Mouse (Mus musculus) heart, adult 9 months (tissue): Measurements from ENCODE around the gene Ccdc184.

ENCODE experiments used
- DNase-seq, 2 experiments: peaks; one replicate each; pipeline ENCODE4 v3.0.0; 2022; ENCODE audit warnings: low spot score in 2 of 2

The Ccdc184 gene

DNA sequence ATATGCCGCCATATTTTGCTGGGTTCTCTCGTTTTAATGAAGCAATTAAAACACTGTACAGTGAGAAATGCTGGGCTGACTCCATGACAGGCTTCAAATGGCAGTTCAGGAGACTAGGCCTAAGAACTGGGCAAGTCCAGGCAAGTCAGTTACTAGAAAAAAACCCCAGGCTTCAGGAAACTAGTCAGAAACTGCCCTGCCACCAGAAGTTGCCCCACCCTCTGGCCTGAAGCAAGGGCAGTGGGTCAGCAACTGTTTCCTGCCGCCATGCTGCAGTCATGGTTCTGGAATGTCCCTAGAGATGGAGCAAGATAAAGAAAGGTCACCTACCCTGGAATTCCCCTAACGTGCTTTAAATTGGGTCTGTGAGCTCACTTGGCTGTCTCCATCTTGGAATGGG, 11.0 kb upstream of the Ccdc184 start:
- no peak for DNase-seq

- no peak for DNase-seq
Observed at GRCm38 (mm10) chr15:98157253-98157652, 9.7 kb upstream of the Ccdc184 start.

- DNase-seq = no peak
Observed at GRCm38 (mm10) chr15:98161026-98161805, 5.7 kb upstream of the Ccdc184 start.

DNA sequence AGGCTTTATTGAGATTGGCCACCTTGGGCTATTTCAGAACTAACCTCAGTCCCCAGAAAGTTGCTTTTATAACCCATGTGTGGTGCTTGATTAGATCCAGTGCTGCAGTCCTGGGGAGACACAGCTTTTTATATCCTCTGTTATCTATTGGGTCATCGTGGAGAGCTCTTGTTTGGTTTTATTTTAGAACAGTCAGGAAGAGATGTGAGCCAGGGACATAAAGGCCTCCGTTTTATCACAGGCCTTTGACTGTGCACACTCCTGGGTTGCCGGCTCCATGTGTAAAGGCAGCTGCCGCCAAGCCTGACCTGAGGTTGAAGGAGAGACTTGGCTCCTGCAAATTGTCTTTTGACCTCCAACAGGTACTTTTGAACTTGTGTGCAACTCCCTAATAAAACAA, 4.4 kb upstream of the Ccdc184 start:
- DNase-seq = peak; percentile 20 to 23

DNA sequence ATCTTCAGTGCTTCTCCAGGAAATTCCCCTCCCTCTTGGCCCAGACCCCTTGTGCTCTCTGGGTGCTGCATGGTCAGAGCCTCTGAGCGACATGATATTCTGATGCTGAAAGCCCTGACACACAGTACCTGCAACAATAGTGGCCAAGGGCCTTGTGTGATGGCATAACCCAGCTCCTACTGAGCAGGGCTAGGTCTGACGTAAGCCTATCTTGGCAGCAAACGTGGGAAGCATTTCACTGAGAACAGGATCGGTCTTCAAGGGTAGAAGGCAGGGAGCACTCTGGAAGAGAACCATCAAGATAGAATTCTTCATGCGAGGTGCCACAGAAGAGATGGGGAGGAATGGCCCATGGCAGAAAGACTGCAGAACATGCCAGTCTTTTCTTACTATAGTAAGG, 1.4 kb upstream of the Ccdc184 start, which contains the start of gene Asb8:
Gene Asb8, minus strand, starts transcription at position 101 of the 400 bp plus-strand sequence.
- no peak for DNase-seq

GRCm38 (mm10) chr15:98167645-98168621, 975 bp downstream of the Ccdc184 start:
- peak; percentile 69 to 70 for DNase-seq

DNA sequence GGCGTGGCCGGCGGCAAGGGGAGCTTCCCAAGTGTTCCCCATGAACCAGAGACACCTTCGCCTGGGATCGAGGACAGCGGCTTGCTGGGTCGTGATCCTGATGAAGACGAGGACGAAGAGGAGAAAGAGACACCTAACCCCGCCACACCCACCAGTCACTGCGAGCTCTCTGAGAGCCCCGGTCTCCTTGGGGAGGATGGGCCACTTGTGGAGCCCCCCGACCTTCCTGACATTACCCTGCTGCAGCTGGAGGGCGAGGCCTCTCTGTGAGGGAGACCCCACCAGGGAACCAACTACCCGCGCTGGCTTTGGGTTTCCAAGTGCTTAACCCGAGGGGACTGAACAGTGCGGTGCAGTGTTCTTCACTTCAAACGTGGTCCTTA, 1.7 kb downstream of the Ccdc184 start:
- DNase-seq = no peak

- peak in 1 of 2 experiments; percentile 12 for DNase-seq
Observed at GRCm38 (mm10) chr15:98170365-98170764, 3.4 kb downstream of the Ccdc184 start.

DNA sequence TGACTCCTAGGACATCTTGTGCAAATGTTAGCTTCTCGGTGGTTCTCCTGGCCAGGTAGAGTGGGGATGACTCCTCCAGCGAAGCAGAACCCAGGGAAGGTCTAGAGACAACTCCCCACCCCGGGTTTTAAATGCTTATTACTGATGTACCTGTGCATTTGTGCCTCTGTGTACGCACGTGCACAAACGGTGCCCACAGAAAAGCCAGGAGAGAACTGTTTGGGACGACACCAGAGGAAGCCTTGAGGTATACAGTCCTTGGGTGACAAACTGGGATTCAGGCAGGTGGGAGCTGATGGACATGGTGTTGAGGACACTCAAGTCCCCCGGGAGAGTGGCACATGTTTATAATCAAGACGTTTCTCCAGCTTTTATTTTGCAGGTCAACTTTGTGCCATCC, 4.0 kb downstream of the Ccdc184 start:
- DNase-seq = no peak

DNA sequence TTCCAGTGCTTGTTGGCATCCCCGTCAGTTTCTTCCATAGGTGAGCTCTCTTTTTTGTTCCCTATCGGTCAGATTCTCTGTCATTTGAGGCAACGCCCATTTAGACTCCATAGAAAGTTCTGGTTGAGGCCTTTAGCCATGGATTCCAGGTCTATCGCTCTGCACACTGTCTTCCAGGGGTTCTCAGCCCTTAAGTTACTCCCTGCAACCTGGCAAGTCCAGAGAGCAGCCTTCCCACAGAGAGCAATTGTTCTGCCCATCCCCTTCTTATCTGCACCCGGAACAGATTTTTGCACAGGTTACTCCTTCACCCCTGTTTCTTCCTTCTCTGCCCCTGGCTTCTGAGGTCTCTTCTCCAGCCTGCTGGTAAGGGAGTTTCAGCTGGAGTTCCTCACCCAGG, 5.2 kb downstream of the Ccdc184 start:
- DNase-seq = no peak

DNA sequence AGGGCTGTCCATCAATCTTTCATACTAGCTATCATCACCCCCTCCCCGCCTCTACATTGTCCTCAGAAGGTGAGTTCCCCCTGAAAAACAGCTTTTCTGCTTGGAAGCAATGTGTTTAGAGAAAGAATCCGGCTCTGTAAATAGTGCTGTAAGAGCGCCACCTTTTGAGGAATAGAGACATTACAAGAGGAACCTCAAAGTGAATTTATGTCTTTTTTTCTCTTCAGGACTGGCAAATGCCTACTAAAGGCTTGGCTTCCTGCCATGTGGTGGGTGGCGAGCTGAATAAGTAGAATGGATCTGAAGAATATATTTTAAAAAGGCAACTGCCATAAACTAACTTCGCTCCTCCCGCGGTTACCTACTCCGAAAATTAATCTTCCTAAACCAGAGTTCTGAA, 6.9 kb downstream of the Ccdc184 start:
- peak in 1 of 2 experiments; percentile 29 for DNase-seq

DNA sequence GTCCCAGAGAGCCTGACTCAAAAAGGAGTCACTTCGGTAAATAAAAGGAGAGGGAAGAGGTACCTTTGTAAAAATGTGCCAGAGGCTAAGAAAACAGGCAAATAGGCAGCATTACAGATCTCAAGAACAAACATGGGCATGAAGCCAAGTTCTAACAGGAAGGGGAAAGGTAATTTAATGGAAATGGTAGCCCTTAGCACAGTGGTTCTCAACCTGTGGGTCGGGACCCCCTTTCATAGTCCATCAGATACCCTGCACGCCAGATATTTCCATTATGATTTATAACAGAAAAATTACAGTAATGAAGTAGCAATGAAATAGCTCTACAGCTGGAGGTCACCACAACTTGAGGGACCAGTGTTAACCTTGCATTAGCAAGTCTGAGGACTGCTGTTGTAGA, 10.4 kb downstream of the Ccdc184 start:
- DNase-seq = no peak

- DNase-seq = no peak
Observed at GRCm38 (mm10) chr15:98180567-98181131, 13.7 kb downstream of the Ccdc184 start.

DNA sequence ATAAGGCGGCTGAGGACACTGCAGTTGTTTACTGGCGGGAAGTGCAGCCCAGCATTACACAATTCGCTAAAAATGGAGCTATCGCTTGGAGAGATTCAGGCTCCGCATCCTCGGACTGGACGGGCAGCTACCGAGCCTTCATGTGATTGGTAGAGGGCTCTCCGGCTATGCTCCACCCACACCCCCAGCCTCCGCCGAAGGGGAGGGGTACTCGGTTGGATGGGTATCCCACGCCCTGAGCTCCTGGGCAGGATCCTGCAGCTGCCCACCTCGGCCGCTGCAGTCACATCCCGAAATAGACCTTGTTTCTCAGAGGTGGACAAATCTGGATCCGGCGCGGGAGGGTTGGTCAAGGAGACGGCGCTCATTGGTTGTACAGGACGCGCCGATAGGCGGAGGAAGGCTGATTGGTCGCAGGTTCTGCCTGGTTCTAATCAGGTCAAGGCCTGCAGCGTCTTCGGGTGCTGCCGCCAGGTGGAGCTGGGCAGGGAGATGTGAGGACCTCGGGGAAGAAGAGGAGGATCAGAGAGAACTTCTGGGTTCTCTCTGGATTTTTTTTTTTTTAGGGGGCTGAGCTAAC, 14.3 kb downstream of the Ccdc184 start:
- peak; percentile 96 to 97 for DNase-seq

- no peak for DNase-seq
Observed at GRCm38 (mm10) chr15:98181856-98182570, 15.1 kb downstream of the Ccdc184 start.

DNA sequence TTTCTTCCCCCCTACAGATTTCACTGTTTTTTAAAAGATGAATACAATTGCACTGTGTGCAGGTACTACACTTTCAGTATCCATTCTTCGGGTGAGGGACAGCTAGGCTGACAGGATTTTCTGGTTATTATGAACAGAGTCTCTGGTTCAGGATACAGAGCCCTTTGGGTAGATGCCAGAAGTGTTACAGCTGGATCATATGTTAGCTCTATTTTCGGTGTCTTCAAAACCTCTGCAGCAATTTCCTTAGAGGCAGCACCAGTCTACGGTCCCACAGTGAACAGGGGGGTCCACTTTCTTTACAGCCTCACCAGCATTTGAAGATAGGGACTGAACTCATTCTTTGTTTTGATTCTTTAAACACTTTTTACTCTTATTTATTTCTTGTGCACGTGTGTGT, 17.5 kb downstream of the Ccdc184 start:
- DNase-seq = no peak

GRCm38 (mm10) chr15:98195442-98195841, 28.5 kb downstream of the Ccdc184 start, which contains the start of gene Olfr288:
Olfr288 (minus strand) TSS chr15:98195542.
- no peak for DNase-seq

DNA sequence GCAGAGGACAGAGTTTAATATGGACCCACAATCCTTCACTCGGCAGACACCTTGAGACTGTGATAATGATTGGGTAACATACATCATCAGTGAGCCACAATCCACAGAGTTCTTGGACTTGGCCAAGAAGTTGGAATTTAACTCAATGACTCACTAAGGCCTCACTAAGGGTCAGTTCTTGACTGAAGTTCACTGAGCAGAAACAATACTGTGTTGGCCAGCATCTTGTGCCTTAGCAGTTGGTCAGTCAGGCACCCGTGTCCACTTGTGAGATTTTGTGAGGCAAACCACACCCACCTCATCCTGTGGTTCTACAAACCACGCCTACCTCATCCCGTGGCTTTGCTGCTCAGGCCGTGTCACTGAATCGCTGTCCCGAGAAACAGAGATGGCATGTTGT, 42.7 kb downstream of the Ccdc184 start:
- DNase-seq = no peak

DNA sequence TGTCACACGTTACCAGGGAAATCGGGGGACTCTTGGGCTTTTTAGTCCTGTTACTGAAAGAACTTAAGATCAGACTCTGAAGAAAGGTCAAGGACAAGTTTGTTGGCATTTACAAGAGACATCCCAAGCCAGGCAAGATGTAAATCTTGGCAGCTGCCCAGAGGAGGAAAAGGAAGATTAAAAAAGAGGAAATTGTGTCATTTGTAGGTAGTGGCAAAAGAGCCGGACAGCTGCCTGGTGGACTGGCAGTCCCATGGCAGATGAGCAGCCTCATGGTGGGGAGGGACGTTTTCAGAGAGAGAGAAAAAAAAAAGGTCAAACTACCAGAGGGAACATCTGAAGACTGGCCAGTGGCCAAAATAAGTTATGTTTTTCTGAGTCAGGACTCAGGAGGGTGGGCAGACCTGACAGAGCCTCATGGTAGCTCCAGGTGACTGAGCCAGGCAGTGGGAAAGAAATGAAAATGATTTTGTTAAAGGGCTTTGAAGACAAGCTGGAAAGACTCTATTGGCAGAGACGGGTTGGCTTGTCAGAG, 46.4 kb downstream of the Ccdc184 start:
- DNase-seq = no peak

DNA sequence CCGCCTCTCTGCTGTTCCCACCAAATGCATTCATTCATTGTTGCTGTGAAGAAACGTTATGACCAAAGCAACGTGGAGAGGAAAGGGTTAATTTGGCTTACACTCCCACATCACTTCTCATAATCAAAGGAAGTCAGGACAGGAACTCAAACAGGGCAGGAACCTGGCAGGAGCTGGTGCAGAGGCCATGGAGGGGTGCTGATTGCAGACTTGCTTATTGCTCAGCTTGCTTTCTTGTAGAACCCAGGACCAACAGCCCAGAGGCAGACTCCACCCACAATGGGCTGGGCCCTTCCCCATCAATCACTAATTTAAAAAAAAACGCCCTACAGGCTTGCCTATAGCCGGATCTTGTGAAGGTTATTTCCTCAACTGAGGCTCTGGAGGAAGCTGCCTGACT, 47.2 kb downstream of the Ccdc184 start:
- no peak for DNase-seq
